Mouse (Mus musculus) testis, postnatal 14 days (tissue): ENCODE measurements around the gene Vps11.
A peak's percentile ranks its signal among the peaks of the same experiment; 100 is the strongest.
"Not testable (repeated sequence)": the region's sequence is repeated elsewhere in the genome, so short reads cannot be mapped to it uniquely, and the experiment has no call there.

ENCODE experiments used
- DNase-seq: peaks from one replicate; pipeline ENCODE4 v3.0.0; 2021; ENCODE audit warnings: low spot score

Vps11 gene

GRCm38 (mm10) chr9:44361190-44361917 is at the start of gene Vps11:
Vps11 (minus strand) TSS chr9:44361670.
- DNase-seq, result peak; percentile 96

- DNase-seq, result no peak
These were observed 49.3 kb upstream of the Vps11 start for GRCm38 (mm10) chr9:44410647-44411336.

DNA sequence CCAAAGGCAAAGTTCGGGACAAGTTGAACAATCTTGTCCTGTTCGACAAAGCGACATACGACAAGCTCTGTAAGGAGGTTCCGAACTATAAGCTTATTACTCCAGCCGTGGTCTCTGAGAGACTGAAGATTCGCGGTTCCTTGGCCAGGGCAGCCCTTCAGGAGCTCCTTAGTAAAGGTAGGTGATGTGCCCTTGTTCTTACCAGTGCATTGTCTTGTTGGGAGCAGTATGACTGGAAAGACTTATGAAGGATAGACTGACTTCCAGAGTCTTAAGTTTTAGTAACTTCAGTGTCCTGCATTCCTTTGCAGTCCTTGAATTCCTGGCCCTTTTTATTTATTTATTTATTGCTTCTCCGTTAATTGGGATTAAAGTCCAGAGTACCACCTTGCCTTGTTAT is 47.2 kb upstream of the Vps11 start:
- not testable (repeated sequence) for DNase-seq

DNA sequence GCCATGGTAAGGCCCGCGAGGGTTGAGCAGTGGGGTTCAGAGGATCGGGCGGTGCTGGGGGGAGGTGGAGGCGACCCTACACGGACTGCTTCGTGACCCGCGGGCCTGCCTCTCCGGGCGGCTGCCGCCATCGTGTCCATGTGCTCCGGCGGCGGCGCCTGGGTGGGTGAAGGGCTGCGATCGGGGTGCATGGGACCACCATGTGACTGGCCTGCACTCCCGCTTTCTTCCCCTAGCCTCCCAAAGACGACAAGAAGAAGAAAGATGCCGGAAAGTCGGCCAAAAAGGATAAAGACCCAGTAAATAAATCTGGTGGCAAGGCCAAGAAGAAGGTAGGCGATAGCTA is 46.3 kb upstream of the Vps11 start:
- DNase-seq, result no peak

GRCm38 (mm10) chr9:44406906-44407751 is 45.7 kb upstream of the Vps11 start, which contains the start of the genes Rps25 and Trappc4:
Rps25 (plus strand) TSS chr9:44407139.
Trappc4 (minus strand) TSS chr9:44407600.
- peak; percentile 92 for DNase-seq

GRCm38 (mm10) chr9:44405011-44405410 is 43.5 kb upstream of the Vps11 start:
- DNase-seq, result no peak

DNA sequence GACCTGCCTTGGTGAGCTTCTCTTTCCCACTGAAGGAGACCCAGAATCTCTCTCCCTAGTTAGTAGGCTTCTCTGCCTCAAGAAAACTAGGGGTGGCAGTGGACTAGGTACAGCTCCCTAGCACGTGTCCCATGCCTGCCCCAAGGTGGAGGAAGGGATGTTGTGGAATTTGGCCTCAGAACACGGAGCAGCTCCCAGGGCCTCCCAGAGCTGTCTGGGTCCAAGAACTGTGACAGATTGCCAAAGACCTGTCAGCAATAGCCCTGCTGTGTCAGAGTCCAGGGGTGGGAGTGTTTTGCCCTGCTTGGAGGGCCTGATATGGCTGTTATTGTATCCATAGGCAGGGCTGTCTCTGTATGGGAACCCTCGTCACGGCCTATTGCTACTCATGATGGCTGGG is 39.6 kb upstream of the Vps11 start:
- DNase-seq, result no peak

DNA sequence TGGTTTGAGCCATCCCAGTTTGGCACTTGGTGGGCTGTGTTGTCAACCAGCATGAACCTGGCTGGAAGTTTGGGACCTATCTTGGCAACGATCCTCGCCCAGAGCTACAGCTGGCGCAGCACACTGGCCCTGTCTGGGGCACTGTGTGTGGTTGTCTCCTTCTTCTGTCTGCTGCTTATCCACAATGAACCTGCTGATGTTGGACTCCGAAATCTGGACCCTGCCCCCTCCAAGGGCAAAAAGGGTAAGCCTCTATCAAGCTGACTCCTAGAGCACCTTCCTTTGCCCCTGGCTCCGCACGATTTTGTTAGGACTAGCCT is 38.3 kb upstream of the Vps11 start:
- DNase-seq, result no peak

GRCm38 (mm10) chr9:44399114-44399794 is 37.8 kb upstream of the Vps11 start:
- DNase-seq, result no peak

- no peak for DNase-seq
These were observed 37.1 kb upstream of the Vps11 start for GRCm38 (mm10) chr9:44398551-44398950.

DNA sequence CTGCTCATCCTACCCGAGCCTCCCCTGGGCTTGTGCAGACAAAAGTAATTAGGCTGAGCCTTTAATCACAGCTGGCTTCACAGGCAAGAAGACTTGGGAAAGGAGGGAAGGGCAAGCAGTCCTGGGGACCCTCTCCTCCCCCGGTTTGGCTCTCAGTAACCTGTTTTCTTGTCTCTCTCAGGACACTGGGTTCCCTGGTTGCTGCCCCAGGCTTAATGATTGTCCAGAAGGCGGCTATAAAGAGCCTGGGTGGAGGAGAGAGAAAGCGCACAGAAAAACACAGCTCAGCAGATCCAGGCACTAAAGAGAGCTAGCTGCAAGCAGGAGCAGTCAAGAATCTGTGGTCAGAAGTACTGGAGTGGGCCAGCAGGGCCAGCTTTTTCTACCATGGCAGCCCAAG is 36.6 kb upstream of the Vps11 start:
- no peak for DNase-seq

GRCm38 (mm10) chr9:44396684-44397411 is 35.4 kb upstream of the Vps11 start, which contains the start of gene Slc37a4:
Slc37a4 (plus strand) TSS chr9:44396852.
- DNase-seq, result peak; percentile 92

DNA sequence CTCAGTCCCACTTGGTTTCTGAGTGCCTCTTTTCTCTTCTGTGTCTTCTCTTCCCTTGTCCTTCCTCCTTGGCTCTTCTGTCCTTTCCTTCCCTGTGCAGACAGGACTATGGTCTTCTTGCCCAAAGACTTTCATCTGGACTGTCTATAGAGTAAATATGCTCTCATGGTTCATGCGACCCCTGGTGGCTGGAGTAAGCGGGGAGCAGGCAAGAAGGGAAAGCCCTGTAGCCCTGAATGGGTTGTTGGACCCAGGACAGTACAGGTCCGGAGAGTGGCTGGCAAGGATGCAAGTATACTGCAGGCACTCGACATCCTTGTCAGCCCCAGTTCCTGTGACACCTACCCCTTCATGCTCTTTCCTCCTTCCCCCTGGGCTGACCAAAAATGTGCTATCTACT is 30.0 kb upstream of the Vps11 start:
- no peak for DNase-seq

DNA sequence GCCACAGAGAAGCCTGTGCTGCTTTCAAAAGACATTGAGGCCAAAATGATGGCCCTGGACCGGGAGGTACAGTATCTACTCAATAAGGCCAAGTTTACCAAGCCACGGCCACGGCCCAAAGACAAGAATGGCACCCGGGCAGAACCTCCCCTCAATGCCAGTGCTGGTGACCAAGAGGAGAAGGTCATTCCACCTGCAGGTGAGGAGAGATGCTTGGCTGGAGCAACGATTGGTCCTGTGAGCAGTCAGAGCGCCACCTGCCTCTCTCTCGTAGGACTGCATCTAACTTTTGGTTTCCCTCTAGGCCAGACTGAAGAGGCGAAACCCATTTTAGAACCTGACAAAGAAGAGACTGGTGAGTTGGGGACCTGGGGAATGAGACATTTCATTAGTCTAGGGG is 27.8 kb upstream of the Vps11 start:
- DNase-seq, result no peak

DNA sequence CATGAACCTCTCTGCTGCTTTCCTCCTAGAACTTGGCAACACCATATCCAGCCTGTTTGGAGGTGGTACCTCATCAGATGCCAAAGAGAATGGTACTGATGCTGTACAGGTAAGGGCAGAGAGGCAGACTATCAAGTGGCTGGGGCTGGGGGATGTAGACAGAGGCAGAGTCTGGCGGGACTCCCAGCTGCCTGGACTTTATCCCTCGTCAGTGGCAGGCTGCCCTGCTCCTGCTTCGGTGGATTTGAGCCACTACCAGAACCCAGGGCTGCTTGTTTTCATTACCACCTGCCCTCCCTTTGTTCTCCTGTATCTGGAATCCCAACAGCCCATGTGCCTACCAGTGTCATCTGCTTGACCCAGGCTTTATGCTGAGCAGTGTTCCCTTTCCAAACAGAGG is 25.8 kb upstream of the Vps11 start:
- no peak for DNase-seq

- DNase-seq, result peak; percentile 66
These were observed 23.1 kb upstream of the Vps11 start for GRCm38 (mm10) chr9:44384596-44384995.

DNA sequence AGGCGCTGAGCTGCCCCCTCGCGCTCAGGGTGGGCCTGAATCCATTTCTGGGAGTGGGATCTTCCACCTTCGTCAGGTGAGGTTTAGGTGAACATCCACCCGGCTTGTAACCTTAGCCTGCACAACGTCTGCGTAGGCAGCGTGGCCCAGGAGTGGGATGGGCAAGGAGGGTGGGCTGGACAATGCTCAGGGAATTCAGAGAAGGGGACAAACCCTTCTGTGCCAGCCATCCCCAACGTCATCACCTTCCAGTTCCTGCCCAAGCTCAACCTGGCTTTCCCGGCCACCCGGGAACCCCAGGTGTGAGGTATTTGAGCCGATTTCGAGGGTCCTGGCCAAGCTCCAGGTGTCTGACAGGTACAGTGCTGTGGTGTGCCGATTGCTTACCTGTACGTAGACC is 18.4 kb upstream of the Vps11 start:
- DNase-seq, result no peak

DNA sequence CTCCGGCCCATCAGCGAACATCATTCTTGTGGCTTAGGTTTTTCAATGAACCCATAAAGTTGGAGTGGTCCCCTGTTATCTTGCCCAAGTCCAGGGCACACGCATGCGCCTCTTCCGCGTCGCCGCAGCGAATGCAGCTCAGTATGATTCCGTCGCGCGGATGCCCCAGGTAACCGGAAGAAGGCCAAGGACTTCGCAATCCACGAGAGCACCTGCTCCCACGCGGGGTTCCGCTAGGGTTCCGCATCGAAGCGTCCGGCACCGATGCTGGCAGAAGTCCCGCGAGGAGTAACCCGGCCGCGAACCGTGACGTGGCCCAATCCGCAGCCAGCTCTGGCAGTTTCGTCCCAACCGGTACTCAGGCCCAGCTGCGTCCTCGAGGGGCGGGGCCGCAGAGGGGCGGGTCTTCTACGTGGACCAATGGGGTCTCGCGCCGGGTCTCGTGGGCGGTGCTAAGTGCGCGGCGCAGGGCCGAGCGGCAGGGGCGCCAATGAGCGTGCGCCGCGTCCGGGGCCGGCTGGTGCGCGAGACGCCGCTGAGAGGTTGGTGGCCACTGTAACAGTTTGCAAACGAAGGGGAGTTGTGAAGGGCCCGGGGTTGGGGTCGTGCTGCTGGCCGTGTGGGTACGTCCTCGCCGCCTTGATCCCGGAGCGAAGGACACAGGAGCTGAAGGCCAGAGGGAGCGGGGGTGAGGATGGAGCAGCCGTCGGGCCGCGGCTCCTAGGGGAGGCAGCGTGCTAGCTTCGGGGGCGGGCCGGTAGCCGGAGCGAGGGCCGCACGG is 17.8 kb upstream of the Vps11 start, which contains the start of gene Hyou1:
Hyou1 (plus strand) TSS at position 437 of the 781 bp plus-strand sequence.
- DNase-seq, result peak; percentile 98

- DNase-seq, result no peak
These were observed 16.8 kb upstream of the Vps11 start for GRCm38 (mm10) chr9:44378153-44378730.

GRCm38 (mm10) chr9:44377335-44377734 is 15.9 kb upstream of the Vps11 start:
- not testable (repeated sequence) for DNase-seq
